Mouse (Mus musculus) neural tube, embryonic 15.5 days (tissue): ENCODE measurements at regions not wholly inside any gene's neighbourhood (a gene's known extent, or its start where the extent isn't known, plus 50 kb on each side); places are given as distances from the start of the nearest gene placed in this dataset.

Experiments
- ATAC-seq: fragments of 200-750 bp; cut with Nextera tagmentation; 2 replicates; pipeline ENCODE4 v1.8.0; 2017; ENCODE audit warnings: mild to moderate bottlenecking, moderate TSS enrichment, moderate library complexity; ENCODE audit not compliant: low FRiP score
- H3K27ac ChIP-seq: fragments of 300-500 bp; sonication (generic); replicated peaks from 2 replicates; pipeline ENCODE4 v1.5.1; 2015; ENCODE audit warnings: mild to moderate bottlenecking, inconsistent platforms
- H3K27me3 ChIP-seq: fragments of 300-500 bp; sonication (generic); replicated peaks from 2 replicates; pipeline ENCODE4 v1.6.1; 2015; ENCODE audit warnings: inconsistent platforms
- H3K36me3 ChIP-seq: fragments of 300-500 bp; sonication (generic); 2 replicates; pipeline ENCODE4 v1.6.1; 2015; ENCODE audit warnings: inconsistent platforms
- H3K4me1 ChIP-seq: fragments of 300-500 bp; sonication (generic); 2 replicates; pipeline ENCODE4 v1.6.1; 2015; ENCODE audit warnings: inconsistent platforms
- H3K4me2 ChIP-seq: fragments of 300-500 bp; sonication (generic); 2 replicates; pipeline ENCODE4 v1.6.1; 2015; ENCODE audit warnings: inconsistent platforms, mild to moderate bottlenecking, moderate library complexity
- H3K4me3 ChIP-seq: fragments of 300-500 bp; sonication (generic); replicated peaks from 2 replicates; pipeline ENCODE4 v1.5.1; 2015; ENCODE audit warnings: mild to moderate bottlenecking, inconsistent platforms
- H3K9ac ChIP-seq: fragments of 300-500 bp; sonication (generic); replicated peaks from 2 replicates; pipeline ENCODE4 v1.6.1; 2015; ENCODE audit warnings: mild to moderate bottlenecking, inconsistent platforms
- H3K9me3 ChIP-seq: fragments of 300-500 bp; sonication (generic); replicated peaks from 2 replicates; pipeline ENCODE4 v1.6.1; 2016; ENCODE audit warnings: inconsistent platforms
- WGBS: fragments of 180-500 bp; shearing (Covaris S2); methylation state at CpG from one replicate; pipeline ENCODE4 v1.1.7; 2015; ENCODE audit warnings: mixed read lengths; 5-methylcytosine and 5-hydroxymethylcytosine counted together

DNA sequence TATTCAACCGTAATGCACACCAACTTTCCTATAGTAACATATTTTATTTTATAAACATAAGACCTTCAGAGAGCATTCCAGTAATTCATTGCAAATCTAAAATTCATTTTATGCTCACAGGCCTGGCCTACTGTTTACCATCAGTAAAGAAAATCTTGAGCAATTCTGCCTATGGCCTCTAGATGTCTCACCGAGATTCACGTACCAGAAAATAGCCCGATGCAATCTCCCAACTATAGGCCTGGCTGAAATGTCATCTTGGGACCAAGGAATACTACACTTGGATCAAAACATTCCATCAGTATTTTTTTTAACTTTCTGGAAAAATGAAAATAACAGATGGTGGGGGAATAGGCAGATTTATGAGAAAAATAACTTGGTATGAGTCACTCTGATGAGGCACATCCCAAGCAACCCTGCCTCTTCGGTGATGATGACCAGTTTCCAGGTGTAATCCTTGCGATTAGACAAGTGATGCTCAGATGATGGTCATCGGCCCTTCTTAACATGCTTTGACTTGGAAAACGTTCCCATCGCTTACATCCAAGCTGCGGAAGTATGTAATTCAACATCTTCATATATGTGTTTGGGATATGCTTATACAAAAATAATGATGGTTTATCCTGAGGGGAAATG is 439.9 kb downstream of the Nyap2 start:
- WGBS = 56% methylated on average over 10 of the region's 10 CpGs
- H3K4me2 ChIP-seq = no peak overlapping the region
- no peak overlapping the region for H3K4me3 ChIP-seq
- H3K4me1 ChIP-seq = no peaks in the 10 kb centered on the region; the same call in 1 of the 2 replicates
- ATAC-seq = no peak; the same call in 1 of the 2 replicates
- no peaks in the 10 kb centered on the region for H3K27me3 ChIP-seq
- H3K27ac ChIP-seq = no peak overlapping the region
- no peaks in the 10 kb centered on the region for H3K36me3 ChIP-seq
- H3K9ac ChIP-seq = no peak overlapping the region
- no peaks in the 10 kb centered on the region for H3K9me3 ChIP-seq

DNA sequence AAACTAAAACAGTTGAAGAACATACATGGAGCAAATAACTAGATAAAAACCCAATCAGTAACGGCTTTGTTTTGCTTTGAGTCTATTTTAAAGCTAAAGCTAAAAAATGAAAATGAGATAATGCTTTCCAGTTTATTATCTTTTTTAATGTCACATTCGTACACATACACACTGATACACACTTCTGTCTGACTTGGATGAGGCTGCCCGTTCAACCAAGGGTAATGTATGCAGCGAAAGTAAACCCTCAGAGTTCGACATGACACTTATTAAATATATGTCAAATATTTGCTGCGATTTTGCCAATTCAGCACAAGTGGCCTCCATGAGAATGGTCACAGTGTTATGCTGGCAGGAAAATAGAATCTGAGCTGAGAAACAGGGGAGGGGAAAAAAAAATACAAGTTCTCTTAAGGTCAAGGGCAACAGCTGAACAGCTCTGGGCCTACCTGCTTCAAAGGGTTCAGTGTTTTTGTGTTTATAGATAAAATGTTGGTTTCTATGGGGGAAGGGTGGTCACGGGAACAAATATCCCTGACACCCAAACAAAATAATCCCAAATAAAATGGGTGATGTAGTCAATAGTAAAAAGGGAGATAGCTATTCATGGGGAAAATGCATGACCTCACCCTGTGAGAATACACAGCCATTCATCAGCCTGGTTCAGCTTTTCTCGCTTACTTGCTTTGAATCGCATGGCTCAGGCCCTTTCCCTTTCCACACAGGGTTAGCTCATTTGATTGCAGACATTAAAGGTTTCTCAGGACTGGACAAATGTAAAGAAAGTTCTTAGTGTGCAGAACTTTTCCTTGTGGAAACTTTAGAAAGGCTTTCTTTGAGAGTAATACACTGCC is 443.9 kb downstream of the Nyap2 start:
- H3K4me3 ChIP-seq = no peak overlapping the region
- no peak overlapping the region for H3K9ac ChIP-seq
- no peaks in the 10 kb centered on the region for H3K36me3 ChIP-seq
- H3K9me3 ChIP-seq = no peaks in the 10 kb centered on the region
- H3K4me2 ChIP-seq = no peak overlapping the region
- WGBS = 29% methylated on average over 9 of the region's 9 CpGs
- ATAC-seq = no peak
- peaks cover 4% of the 10 kb centered on the region for H3K4me1 ChIP-seq
- no peak overlapping the region for H3K27ac ChIP-seq
- no peaks in the 10 kb centered on the region for H3K27me3 ChIP-seq

DNA sequence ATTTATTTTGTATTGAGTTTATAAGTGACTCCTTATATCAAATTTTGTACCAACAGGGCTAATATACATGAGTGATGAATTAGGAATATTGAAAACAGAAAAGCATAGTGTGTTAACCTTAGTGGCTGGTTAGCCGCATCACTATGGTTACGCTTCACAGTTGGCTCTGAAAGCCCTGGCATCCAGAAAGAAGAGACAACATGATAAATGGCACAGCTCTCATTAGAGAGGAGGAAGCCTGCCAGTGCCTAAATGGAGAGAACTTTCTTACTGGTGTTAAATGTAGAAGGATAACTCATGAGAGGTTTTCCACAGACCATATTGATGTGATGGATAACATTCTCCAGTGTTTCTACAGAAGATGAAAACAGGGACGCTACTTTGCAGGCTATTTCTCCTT is 446.2 kb downstream of the Nyap2 start:
- Histone ChIP-seq H3K4me3 (no peak overlapping the region), H3K27ac (no peak overlapping the region), H3K4me2 (no peak overlapping the region), H3K27me3 (no peaks in the 10 kb centered on the region), H3K36me3 (no peaks in the 10 kb centered on the region), H3K9me3 (no peaks in the 10 kb centered on the region), H3K9ac (no peak overlapping the region), H3K4me1 (peaks cover 4% of the 10 kb centered on the region)
- ATAC-seq = peak; percentile 78; the same call in 1 of the 2 replicates
- WGBS = 23% methylated on average over 3 of the region's 3 CpGs

DNA sequence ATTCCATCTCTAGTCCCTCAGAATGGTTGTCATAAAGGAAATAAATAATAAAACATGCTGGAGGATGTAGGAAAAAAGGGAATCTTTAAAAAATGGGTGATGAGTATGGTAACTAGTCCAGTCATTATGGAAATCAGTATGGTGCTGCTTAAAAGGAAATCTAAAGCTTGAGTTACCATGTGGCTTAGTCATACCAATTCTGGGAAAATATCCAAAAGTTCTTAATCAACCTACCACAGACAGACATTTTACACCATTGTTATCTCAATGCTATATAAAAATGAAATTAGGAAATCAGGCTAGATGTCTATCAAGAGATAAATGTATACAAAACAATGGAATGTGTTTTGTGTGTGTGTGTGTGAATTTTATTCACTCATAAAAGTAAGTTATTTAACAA is 449.1 kb downstream of the Nyap2 start:
- Histone ChIP-seq H3K27me3 (no peaks in the 10 kb centered on the region), H3K27ac (no peak overlapping the region), H3K36me3 (no peaks in the 10 kb centered on the region), H3K9ac (no peak overlapping the region), H3K4me3 (no peak overlapping the region), H3K4me1 (peaks cover 4% of the 10 kb centered on the region), H3K4me2 (no peak overlapping the region), H3K9me3 (no peaks in the 10 kb centered on the region)
- no peak for ATAC-seq

DNA sequence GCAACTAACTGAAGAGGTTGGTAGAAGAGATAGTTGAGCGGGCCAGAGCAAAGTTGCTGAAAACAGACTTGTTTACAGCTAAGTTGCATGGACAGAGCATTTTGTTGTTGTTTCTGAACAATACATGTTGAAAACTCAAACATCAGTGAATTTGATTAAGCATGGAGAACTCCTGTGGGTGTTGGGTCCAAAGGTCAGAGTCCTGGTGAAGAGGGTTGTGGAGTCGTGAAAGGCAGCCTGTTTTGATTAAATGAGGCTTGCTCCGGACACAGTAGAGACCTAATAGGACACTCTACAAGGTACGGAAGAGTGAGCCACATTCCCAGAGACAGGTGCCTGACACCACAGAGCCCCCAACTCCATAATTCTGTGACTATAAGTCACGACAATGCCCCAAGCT is 461.1 kb downstream of the Nyap2 start:
- no peaks in the 10 kb centered on the region for H3K4me1 ChIP-seq
- no peak for ATAC-seq
- H3K27ac ChIP-seq = no peak overlapping the region
- no peaks in the 10 kb centered on the region for H3K36me3 ChIP-seq
- H3K4me2 ChIP-seq = no peak overlapping the region
- H3K27me3 ChIP-seq = no peaks in the 10 kb centered on the region
- WGBS = 48% methylated on average over 5 of the region's 5 CpGs
- no peaks in the 10 kb centered on the region for H3K9me3 ChIP-seq
- no peak overlapping the region for H3K9ac ChIP-seq
- H3K4me3 ChIP-seq = no peak overlapping the region

DNA sequence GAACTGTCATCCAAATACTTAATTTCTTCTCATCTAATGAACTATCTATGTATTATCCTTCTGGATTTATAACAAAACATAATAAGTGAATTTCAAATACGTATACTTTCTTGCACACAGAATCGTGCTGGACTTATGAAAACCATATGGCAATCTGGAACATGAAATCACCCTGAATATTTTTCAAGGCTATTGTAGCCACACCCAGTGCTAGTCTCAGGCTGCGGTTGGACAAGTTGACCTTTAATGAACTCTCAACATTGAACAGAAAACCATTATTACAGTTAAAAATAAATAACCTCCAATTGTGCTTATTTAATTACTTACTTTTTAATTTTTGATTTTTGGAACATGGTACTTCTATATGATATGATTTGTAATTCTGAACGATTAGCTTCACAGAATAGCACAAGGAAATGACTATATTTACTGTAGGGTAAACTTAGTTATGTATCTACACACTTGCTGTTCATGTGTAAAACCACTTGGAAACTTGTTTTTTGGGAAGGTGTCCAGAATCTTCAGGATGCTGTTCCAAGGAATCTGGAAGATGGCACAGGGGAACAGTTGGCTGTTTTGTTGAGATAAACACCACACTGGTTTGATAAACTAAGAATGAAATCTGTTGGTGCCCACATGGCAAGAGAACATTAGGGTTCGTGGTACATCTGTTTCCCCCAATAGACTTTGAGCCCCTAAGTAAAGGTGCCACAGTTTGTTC is 463.0 kb downstream of the Nyap2 start:
- WGBS = 92% methylated on average over 5 of the region's 5 CpGs
- Histone ChIP-seq H3K36me3 (no peaks in the 10 kb centered on the region), H3K9me3 (no peaks in the 10 kb centered on the region), H3K9ac (no peak overlapping the region), H3K27me3 (no peaks in the 10 kb centered on the region), H3K4me2 (no peak overlapping the region), H3K4me1 (no peaks in the 10 kb centered on the region), H3K27ac (no peak overlapping the region), H3K4me3 (no peak overlapping the region)
- ATAC-seq = no peak

DNA sequence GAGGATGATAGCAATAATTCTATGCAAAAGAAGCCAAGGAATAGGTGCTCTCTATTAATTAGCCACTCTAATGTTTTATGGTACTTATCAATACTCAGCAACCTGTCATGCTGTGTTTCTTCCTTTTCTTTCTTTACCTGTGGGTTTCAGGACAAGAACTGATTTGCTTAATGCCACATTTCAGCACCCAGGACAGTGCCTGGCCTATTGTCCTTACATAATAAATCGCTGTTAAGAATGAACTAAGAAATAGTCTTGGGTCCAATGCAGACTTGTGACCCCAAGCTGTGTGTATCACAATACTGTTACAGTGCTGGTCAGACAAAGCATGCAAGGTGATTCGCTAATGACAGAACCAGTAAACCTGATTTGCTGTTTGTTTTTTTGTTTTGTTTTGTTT is 472.2 kb downstream of the Nyap2 start:
- H3K4me3 ChIP-seq = no peak overlapping the region
- no peak overlapping the region for H3K27ac ChIP-seq
- H3K36me3 ChIP-seq = no peaks in the 10 kb centered on the region
- H3K4me2 ChIP-seq = no peak overlapping the region
- no peaks in the 10 kb centered on the region for H3K9me3 ChIP-seq
- H3K4me1 ChIP-seq = no peaks in the 10 kb centered on the region
- ATAC-seq = no peak
- no peak overlapping the region for H3K9ac ChIP-seq
- 75% methylated on average over 2 of the region's 2 CpGs for WGBS
- H3K27me3 ChIP-seq = no peaks in the 10 kb centered on the region

DNA sequence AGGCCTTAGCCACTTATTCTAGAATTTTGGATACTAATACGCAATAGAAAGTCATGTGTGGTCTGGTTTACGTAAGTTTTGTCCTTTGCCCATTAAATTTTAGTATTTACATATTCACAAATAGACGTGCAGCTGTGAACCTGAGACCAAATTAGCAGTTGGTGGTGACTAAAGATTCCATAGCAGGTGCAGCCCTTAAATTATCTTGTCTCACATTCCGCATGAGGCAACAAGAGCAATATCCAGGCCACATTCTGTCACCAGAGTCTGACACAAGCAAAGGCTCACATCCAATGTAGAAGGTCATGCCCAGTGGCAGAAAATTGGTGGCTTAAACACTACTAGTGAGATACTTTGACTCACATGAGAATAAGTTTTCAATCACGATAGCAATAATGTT is 473.0 kb downstream of the Nyap2 start:
- Histone ChIP-seq H3K4me2 (no peak overlapping the region), H3K9me3 (no peaks in the 10 kb centered on the region), H3K4me1 (no peaks in the 10 kb centered on the region), H3K36me3 (no peaks in the 10 kb centered on the region), H3K27me3 (no peaks in the 10 kb centered on the region), H3K4me3 (no peak overlapping the region), H3K27ac (no peak overlapping the region), H3K9ac (no peak overlapping the region)
- 79% methylated on average over 5 of the region's 5 CpGs for WGBS
- no peak for ATAC-seq

DNA sequence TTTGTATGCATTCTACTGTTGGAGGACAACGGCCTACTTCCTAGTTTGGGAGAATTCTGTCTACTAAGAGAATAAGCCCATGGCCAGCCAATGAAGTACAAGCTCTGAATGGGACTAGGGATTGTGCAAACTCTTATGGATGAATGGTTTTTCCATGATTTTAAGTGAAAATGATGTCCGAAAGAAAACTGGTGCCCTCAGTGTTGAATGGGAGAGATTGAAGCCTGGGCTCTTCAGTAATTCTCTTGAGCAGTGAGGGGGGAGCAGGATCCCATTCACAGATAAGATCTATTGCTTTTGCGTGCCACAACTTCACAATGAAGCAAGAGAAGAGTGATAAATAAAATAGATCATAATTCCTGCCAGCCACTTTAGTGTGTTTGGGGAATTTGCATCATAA is 476.0 kb downstream of the Nyap2 start:
- Histone ChIP-seq H3K9ac (no peak overlapping the region), H3K36me3 (no peaks in the 10 kb centered on the region), H3K27ac (no peak overlapping the region), H3K4me1 (no peaks in the 10 kb centered on the region), H3K27me3 (no peaks in the 10 kb centered on the region), H3K9me3 (no peaks in the 10 kb centered on the region), H3K4me3 (no peak overlapping the region), H3K4me2 (no peak overlapping the region)
- no peak for ATAC-seq
- WGBS = 63% methylated on average over 3 of the region's 3 CpGs

DNA sequence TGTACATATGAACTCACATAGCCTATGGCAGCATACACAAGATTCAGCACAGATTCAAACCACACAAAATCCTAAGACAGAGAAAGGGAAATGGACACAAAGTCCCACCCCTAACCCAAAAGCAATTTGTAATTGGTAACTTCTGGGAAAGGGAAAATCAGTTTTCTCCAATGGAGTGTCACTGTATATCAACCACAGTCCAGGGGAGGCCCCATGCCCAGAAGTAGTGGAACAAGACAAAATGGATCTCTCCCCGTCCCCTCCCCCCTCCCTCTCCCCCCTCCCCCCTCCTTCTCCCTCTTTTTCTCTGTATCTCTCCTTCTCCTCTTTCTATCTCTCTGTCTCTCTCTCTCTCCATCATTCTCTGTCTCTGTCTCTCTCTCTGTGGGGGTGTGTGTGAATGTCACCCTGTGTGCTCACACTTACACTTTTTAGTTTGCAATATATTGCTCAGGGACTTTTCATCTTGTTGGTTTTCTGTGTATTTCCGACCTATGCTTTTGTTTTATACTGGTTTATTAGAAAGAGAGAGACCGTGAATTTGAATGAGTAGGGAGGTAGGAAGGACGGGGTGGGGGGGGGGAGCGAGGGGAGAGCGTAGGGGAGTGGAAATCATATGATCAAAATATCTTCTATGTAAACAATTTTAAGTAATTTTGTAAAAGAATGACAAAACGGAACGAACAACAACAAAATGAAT is 500.4 kb downstream of the Nyap2 start:
- Histone ChIP-seq H3K36me3 (no peaks in the 10 kb centered on the region), H3K4me3 (0 out of 2 replicates have a peak overlapping the region, but pooled peaks have one; percentile 8), H3K9ac (no peak overlapping the region), H3K27ac (no peak overlapping the region), H3K9me3 (no peaks in the 10 kb centered on the region), H3K27me3 (no peaks in the 10 kb centered on the region), H3K4me1 (peaks cover 7% of the 10 kb centered on the region), H3K4me2 (peak overlapping the region; percentile 53)
- ATAC-seq = no peak
- 44% methylated on average over 8 of the region's 8 CpGs for WGBS

DNA sequence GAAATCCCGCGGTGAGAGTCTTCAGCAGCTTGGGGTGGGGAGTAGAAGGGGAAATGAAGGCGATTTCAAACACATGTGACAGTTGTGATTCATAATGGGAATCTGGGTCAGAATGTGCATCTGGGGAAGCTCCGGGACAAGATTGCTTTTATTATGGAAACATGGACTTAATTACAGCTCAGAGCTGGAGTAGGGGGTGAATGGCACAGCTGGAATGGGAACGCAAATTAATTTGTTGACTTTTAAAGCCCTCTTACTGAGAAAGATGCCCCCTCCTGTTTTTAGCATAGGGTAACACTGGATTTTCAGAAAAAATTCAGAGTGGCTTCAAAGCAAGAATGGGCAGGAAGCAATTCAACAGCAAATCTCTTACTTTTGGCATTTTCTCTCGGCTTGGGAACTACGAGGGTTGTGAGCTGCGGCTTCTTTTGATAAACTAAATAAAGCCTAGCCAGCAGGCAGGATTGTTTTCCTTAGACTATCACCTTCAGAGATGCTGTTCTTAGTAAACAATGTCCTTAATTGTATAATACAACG is 501.0 kb downstream of the Nyap2 start:
- WGBS = 22% methylated on average over 9 of the region's 9 CpGs
- Histone ChIP-seq H3K4me3 (0 out of 2 replicates have a peak overlapping the region, but pooled peaks have one; percentile 8), H3K27ac (no peak overlapping the region), H3K4me2 (peak overlapping the region; percentile 53), H3K9me3 (no peaks in the 10 kb centered on the region), H3K4me1 (peaks cover 7% of the 10 kb centered on the region), H3K9ac (no peak overlapping the region), H3K27me3 (no peaks in the 10 kb centered on the region), H3K36me3 (no peaks in the 10 kb centered on the region)
- ATAC-seq = peak; percentile 38; the same call in 1 of the 2 replicates
